Mouse (Mus musculus): ENCODE data around the gene Grb2.
"Not testable (repeated sequence)": the region's sequence is repeated elsewhere in the genome, so short reads cannot be mapped to it uniquely, and the experiment has no call there.

The Grb2 gene

DNA sequence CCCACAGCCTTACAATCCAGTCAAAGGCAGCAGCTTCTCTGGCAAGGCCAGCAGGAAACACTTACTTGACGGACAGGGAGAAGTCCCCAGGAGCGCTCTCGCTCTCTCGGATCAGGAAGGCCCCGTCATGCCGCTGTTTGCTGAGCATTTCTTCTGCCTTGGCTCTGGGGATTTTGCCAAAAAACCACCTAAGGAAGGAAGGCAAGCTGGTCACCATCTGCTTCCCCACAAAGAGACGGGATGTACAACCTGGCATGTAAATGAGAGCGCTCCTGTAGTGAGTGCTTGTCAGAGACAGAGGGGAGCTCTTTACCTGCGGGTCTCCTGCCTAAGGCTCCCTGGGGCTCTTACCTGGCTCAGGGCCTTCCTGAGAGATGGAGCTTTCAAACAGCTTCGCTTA, 58.7 kb downstream of the Grb2 start:
- no peak for DNase-seq (ENCODE audit: low spot score in 2 of 2)

DNA sequence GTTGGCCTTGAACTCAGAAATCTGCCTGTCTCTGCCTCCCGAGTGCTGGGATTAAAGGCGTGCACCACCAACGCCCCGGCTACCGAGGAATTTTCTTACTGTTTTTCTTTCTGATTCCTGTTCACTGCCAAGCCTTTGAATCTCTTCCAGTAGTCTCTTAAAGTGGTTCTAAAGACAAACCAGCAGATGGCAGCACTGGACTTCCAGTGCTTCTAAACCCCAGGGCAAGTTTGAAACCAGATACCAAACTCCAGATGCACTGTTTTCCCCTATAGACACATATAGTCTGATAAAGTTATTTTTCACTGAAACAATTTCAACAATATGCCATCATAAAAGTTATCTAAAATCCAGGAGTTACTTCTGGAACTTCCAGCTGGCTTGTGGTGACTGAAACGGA, 60.9 kb downstream of the Grb2 start:
- no peak for DNase-seq (ENCODE audit: low spot score in 2 of 2)

DNA sequence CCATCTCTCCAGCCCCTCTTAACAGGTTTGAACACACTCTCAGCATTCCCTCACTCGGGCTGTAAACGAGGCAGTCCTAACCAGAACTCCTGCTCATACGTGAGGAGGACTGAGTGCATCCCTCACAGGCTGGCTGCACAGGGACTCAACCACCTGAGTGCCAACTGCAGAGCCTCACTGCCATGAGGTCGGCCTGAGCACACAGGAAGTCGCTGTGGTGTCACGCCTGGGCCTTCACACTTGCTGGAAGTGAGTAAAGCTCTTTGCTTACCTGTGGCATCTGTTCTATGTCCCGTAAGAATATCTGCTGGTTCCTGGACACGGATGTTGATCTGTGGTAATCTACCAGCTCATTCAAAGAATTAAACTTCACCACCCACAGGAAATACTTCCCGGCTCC, 62.0 kb downstream of the Grb2 start:
- DNase-seq (ENCODE audit: low spot score in 2 of 2), result no peak

DNA sequence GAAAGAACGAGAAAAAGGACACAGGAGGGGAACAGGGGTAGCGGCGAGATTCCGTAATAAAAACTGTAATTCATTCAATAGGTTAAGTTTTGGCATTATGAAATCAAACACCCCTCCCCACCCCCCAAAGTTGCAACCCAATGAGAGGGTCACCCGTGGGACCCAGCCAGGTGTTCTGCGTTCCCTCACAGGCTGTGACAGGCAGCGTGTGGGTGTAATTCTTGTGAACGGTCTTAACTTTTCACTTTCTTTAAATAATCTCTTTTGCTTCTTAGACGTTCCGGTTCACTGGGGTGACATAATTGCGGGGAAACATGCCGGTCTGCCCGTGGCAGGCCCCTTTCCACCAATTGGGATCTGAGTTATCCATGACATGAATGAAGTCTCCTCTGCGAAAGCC, 62.9 kb downstream of the Grb2 start:
- DNase-seq (ENCODE audit: low spot score in 2 of 2), result not testable (repeated sequence)

DNA sequence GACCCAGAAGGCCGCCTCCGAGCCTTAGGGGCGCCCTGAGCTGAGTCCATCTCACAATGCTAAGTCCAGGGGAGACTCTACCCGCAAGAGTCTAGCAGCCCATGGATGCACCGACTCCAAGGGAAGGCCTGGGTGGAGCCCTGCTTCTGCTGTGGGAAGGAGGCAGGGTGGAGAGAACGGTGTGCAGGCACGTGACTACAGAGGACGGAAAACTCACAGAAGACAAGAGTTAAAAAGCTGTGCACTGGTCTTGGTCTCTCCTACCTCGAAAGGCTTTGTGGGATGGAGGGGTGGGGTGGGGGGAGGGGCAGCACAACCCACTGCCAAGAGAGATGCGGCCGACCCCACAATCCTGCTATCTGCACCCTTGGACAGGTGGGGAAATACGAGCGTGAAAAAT, 64.1 kb downstream of the Grb2 start:
- DNase-seq (ENCODE audit: low spot score in 2 of 2), result no peak

DNA sequence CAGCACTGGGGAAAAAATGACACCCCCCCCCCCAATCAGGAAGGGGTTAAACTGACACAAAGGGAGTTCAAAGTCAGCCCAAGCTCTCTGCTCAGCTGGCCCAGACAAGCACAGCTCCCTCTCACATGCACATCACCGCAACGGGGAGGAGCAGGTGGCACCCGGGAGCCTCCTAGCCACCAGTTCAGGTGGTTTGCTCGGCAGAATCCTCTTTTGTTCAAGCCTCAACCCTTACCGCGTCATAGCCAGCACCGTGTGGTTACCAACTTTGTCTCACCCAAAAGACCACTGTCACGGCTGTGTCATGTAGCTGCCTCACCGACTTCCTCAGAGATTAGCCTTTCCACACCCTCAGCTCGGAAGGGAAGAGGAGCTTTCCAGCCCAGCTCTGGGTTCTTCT, 65.1 kb downstream of the Grb2 start:
- no peak for DNase-seq (ENCODE audit: low spot score in 2 of 2)

DNA sequence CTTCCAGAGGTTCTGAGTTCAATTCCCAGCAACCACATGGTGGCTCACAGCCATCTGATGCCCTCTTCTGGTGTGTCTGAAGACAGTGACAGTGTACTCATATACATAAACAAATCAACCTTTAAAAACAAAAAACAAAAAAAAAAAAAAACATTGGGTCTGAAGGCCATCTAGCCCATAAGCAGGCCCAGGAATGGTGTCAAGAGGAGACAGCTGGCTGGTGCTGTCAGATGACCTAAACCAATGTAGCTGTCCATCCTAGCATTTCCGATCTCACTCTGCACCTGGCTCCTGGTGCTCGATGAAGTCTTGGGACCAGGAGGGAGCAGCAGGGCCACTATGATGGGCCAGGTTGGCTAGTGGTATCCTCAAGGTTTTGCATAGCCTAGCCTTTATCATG, 65.7 kb downstream of the Grb2 start:
- no peak for DNase-seq (ENCODE audit: low spot score in 2 of 2)

DNA sequence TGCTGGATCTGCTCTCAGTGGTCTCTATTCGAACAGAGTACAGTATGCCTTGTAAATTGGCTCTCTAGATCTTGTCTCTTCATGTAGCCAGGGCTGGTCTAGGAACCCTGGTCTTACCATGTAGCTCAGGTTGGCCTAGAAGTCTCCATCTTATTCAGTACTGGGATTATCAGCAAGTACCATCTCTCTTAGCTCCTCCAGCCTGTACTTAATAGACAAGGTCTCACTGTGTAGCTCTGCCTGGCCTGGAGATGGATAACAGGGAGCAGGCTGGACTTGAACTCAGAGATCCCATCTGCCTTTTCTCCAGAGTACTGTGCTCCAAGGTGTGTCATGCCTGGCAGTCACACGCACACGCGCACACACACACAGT, 66.7 kb downstream of the Grb2 start:
- no peak for DNase-seq (ENCODE audit: low spot score in 2 of 2)

DNA sequence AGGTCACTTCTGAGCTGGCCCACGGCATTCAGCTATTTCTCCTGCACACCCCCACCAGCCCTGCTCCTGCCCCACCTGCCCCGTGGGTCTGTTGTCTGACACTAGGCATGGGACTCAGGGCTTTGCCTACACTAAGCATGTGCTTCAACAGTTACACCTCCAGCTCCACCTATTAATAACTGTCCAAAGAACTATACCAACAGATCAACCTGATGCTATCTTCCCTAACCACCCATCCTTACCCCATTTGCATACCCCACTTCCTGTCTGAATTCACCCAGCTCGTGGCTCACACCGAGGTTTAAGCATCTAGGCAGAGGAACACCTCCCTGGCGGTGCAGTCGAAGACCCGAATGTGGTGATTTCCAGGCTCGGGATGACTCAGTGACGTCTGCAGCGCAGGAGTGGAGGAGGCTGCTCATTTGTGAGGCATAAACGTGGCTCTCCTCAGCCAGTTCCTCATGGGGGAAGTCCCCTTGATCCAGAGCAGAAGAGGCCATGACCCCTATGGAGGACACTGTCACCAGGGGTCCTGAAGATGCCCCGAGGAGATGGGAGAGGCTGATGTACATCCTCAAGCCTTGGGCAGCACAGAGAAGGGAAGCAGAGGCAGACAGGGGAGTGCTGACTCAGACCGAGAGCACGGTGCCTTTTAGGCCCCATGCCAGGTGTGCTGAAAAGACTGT, 67.3 kb downstream of the Grb2 start:
- no peak for DNase-seq (ENCODE audit: low spot score in 2 of 2)

DNA sequence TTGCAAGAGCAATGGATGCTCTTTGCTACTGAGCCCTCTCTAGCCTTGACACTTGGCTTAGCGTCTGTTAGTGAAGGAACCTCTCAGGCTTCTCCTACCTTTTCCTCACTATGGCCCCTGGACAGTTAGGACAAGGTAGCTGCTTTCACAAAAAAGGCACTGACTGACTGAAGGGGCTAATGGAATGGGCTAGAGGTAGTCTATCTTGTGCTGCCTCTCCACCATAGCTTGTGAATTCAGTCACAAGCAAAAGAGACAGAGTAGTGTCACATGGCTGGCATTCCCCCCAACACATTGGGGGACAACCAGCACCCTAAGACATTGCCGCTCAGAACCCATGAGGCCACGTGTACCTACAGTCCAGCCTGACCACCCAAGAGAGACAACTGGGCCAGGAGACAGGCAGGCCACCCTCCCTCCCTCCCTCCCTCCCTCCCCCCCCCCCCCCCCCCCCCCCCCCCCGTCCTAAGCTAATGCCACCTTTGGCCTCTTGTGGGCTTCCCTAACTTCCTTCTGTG, 68.0 kb downstream of the Grb2 start:
- no peak for DNase-seq (ENCODE audit: low spot score in 2 of 2)

DNA sequence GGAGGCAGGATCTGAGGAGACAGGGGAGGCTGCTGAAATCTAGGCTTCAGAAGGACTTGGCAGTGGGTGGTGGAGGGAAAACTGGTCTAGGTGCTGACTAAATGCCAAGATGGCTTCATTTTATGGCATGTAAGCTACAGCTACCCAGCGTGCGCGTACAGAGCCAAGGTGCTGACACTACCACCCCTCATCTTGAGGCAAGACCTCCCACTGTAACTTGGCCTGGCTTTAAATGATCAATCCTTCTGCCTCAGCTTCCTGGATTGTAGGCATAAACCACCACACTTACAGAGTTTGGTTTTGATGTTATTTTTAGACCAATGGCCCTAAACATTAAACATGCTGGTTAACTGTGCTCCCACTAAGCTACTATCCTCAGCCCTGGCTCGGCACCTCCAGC, 68.9 kb downstream of the Grb2 start:
- no peak for DNase-seq (ENCODE audit: low spot score in 2 of 2)

DNA sequence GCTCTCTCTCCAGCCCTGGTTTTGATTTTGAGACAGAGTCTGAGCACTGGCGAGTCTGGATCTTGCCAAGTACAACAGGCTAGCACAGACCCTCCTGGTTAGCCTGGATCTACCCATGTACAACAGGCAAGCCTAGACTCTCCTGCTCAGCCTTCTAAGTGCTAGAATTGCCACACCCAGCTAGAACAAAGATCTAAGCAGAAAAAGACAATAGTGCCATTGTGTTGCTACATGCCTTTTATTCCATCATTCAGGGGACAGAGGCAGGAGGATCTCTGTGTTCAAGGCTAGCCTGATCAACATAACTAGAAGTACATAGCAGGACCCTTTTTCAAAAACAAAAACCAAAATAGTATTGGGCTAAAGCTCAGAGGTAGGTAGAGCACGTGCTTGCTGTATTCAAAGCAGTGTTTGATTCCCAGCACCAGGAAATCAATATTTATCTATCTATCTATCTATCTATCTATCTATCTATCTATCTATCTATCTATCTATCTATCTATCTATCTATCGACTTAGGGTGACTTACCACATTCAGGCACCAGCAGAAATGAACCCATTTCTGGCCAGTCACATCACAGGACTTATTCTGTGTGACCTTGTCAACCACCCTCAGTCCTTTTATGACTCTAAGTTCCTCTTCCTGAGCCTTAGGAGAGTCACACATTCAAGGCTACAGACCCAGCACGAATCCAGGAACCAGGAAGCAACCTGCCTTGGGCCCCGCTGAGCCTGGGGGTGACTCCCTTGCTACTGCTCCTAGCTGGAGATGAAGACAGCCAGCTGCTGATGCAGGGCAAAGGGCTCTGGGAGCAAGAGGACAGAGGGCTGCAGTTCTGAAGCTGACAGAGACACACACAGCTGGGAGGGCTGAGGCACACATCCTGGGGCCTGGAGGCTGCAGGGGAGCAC, 69.6 kb downstream of the Grb2 start:
- no peak for DNase-seq (ENCODE audit: low spot score in 2 of 2)

DNA sequence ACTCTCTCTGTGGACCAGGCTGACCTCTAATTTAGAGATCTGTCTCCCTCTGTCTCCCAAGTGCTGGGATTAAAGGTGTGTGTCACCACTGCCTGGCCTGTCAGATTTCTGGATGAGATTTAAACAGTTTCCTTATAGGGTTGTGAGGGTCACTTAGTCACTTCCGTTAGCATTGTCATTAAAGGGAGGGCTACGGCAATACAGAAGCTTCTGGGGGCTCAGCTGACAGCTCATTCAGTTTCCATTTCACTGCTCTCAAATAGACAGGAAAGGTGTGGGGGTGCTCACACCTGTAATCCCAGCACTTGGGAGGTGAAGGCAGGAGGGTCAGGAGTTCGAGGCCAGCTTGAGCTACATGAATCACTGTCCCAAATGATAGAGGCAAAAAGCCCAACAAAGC, 71.4 kb downstream of the Grb2 start:
- no peak for DNase-seq (ENCODE audit: low spot score in 2 of 2)

DNA sequence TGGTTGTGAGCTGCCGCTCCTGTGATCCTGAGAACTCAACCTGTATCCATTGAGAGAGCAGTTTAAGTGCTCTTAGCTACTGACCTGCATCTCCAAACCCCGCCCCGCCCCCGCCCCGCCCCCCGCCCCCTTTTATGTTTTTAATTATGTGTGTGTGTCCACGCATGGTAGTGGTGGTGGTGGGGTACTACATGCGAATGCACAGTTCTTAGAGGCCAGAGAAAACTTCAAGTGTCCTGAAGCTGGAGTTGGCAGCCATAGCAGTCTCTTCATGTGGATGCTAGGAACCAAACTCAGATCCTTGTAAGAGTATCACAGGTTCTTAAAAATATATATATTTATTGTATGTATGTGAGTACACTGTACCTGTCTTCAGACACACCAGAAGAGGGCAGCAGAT, 72.9 kb downstream of the Grb2 start:
- DNase-seq (ENCODE audit: low spot score in 2 of 2), result no peak

DNA sequence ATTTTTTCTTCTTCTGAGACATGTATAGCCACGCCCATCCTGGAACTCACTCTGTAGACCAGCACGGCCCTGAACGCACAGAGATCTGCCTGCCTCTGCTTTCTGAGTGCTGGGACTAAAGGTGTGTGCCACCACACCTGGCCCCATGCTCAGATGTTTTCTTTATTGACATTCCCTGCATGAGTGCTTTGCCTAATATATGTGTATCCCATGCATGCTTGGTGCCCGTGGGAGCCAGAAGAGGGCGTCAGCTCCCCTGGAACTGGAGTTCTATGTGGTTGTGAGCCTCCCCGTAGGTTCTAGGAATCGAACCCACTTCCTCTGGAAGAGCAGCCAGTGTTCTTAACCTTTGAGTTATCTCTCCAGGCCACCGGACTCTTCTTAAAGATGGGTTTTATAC, 73.4 kb downstream of the Grb2 start:
- DNase-seq (ENCODE audit: low spot score in 2 of 2), result no peak

DNA sequence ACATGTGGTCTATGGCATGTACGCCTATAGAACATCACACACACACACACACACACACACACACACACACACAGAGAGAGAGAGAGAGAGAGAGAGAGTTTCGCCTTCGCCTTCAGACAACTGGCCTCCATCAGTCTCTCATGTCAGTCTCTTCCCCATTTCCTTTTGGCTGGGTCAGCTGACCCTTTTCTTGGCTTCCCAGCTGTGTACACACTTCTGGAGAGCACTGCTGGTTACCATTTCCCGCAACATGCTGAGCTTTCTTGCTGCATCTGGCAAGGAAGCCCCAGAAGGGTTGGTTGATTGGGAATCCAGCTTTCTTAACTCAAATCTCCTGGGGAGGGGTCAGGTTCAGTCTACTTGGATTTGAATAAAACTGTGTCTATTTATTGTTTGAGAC, 74.3 kb downstream of the Grb2 start:
- DNase-seq (ENCODE audit: low spot score in 2 of 2), result no peak

DNA sequence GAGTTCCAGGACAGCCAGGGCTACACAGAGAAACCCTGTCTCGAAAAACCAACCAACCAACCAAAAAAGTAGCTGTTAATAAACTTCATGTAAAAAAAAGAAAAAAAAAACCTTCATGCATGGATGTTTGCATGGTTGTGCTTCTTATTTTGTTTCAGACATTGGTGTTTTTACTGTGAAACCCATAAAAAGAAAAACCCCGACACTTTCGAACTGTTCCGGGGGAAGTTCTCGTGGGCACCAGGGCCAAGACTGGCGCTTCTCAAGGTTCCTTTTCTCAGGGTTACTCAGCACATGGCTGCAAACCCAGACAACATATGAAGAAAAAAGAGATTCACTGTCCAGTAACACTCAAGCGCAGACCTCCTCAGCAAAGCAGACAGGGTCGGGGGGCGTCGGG, 75.5 kb downstream of the Grb2 start:
- DNase-seq (ENCODE audit: low spot score in 2 of 2), result no peak

DNA sequence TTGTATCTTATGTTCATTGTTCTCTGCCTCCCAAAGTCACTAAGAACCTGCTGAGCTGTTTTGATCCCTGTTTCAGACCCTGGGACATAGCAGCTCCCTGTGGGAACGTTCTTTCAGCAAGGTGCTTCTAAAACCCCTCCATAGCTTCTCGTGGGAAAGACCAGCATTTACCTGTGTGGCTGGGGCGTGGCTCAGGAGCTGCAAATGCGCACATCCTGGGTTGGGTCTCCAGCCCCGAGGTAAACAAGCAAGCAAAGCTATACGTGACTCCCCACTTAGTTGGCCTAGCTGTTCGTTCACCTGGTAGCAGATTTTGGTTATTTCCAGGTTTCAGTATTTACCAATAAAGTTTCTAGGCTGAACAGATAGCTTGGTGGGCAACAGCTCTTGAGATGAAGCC, 76.2 kb downstream of the Grb2 start:
- no peak for DNase-seq (ENCODE audit: low spot score in 2 of 2)

DNA sequence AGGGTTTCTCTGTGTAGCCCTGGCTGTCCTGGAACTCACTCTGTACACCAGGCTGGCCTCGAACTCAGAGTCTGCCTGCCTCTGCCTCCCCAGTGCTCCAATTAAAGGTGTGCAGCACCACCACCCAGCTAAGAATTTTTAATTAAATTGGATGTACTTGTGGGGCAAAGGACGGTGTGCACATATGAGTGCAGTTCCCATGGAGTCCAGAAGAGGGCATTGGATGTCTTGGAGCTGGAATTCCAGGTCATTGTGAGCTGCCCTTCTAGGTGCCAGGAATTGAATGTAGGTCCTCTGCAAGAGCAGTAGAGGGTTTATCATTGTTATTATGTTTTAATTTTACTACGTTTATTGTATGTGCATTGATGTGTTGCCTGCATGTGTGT, 76.9 kb downstream of the Grb2 start:
- DNase-seq (ENCODE audit: low spot score in 2 of 2), result no peak

DNA sequence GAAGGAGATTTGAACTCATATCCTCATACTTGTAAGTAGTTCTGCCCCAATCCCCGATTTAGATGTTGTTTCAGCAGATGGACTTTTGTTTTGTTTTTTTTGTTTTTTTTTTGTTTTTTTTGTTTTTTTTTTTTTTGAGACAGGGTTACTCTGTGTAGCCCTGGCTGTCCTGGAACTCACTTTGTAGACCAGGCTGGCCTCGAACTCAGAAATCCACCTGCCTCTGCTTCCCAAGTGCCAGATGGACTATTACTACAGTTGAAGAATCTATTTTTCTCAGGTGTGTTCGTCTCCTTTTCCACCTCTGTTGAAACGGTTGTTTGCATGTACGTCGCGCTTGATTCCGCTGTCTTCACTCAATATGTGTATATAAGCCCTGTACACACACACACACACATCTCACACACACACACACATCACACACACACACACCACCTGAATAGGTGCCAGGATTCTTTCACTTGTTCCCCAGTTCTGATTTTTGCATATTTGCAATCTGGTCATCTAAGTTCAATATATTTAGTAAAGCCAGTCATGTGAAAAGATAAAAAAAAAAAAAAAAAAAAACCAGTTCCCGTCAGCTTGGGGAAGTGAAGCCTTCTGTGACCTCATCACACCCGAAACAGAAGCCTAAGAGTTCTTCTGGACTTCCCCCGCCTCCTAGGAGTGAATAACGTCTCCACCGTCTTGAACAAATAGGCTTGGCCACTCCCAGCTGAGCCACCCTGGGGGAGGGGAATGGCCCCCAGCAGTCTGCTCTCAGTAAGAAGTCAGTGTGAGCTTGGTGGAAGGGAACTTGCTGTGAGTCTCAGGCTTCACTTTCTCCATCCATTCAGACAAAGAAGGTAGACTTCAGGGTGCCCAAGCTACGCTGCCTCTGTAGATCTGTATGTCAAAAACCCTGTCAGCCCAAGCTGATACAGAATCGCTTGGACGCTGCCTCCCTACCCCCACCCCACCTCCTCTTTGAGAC, 77.6 kb downstream of the Grb2 start:
- no peak for DNase-seq (ENCODE audit: low spot score in 2 of 2)

DNA sequence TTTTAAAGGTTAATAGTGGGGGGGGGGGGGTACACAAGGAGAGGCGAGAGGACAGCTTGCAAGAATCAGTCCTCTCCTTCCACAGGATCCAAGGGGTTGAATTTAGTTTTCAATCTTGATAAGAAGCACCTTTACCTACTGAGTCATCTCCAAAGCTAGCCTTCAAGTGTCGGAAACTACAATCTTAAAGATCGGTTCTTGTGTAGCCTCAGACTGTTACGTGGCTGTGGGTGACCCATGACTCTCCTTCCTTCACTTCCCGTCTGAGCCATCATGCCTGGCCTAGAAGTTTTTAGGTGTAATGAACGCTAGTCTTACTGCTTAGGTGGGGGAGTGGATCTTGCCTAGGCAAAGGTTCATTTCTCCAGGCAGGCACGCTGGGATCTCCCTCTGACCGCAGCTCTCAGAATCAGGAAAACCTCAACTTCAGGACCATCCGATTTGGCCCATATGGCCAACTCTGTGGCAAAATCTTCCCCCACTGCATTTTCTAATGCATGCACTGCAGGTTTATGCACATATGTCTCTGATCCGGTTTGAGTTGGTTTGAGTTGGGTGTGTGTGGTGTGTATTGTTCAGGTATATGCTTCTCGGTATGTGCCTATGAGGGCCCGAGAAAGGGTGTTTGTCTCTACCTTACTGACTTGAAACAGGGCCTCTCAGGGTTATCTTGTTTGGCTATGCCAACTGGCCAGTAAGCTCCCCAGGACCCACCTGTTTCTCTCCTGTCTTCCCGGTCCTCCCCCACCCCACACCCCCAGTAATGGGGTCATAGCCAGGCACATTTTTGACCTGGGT, 78.5 kb downstream of the Grb2 start:
- no peak for DNase-seq (ENCODE audit: low spot score in 2 of 2)

Measured in urinary bladder, postnatal 4 days (tissue).